Mouse (Mus musculus) adrenal gland, postnatal 10 days (tissue): ENCODE results near the gene Tmem120b. TPM values are rescaled to one million over a fixed set of nuclear protein-coding genes. Genes with fewer than 3 reads are reported as not detected.

Experiments used
- DNase-seq: peaks from one replicate; pipeline ENCODE4 v3.0.0; 2021; ENCODE audit warnings: mixed read lengths
- long read RNA-seq, 2 experiments: library from polyadenylated mRNA; stranded (forward); transcript quantifications; one replicate each; pipeline ENCODE4 v2.0.0; 2021
- total RNA-seq, 2 experiments: library from RNA; stranded (reverse); gene quantifications; 2 replicates each; pipeline ENCODE4 v1.2.3; 2021

The Tmem120b gene
- 10 to 100 TPM; 18.5 to 22.8 TPM for total RNA-seq
- long read RNA-seq, experiment 1, transcript Tmem120b-201 (12 exons, 2,164 nt), result major isoform, 24 of 34 reads
- long read RNA-seq, experiment 1, partial matches to known transcripts, result 2 of 34 reads
- long read RNA-seq, experiment 1, other reads (novel, unspliced or antisense), result 8 of 34 reads
- long read RNA-seq, experiment 2, transcript Tmem120b-201 (12 exons, 2,164 nt), result major isoform, 14 of 24 reads
- long read RNA-seq, experiment 2, partial matches to known transcripts, result 1 of 24 reads
- long read RNA-seq, experiment 2, other reads (novel, unspliced or antisense), result 8 of 24 reads

DNA sequence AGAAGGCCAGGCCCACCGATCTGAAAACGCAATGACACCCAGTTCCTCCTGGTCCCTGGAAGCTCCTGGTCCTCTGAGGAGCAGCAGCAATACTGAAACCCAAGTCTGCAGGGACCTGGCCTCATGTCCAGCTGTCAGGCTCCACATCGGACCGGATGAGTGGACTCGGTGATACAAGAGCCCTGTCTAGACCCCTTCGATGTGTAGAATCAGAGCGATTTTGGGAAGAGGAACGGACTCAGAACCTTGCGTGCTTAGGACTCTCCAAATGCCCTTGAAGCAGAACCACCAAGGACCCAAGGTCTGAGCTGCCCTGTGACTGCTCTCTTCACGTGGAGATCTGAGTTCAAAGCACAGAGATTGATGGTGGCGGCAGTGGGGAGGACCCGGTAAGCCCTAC, at the start of gene Tmem120b:
Tmem120b (plus strand) TSS at position 301 of the 400 bp plus-strand sequence.
- DNase-seq, result no peak

DNA sequence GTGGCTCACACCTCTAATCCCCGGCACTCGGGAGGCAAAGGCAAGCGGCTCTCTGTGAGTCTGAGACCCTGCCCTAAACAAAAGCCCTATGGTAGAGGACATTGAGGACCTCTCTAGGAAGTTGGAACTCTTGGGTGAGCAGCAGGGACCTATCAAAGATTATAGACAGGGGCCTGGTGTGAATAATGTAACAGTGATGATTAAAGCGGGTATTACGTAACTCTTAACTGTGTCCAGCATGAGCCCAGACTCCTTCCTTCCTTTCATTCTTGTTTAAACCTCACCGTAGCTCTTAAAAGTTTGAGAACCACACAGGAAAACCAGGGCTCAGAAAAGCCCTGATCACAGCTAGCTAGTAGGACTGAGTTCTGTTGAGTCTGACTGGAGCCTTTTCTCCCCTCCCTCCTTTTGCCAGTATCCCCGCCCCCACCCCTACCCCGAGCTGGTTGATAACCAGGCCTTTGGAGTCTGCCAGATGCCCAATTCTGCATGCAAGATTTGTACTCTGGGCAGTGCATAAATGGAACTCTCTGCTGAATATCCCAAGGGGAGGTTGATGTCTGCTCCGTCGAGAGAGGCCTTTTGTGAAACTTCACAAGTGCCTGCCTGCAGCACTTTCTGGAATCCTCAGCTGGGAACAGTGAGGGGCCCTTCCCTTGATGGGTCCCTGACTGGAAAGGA, 48.7 kb upstream of the Tmem120b start:
- no peak for DNase-seq

DNA sequence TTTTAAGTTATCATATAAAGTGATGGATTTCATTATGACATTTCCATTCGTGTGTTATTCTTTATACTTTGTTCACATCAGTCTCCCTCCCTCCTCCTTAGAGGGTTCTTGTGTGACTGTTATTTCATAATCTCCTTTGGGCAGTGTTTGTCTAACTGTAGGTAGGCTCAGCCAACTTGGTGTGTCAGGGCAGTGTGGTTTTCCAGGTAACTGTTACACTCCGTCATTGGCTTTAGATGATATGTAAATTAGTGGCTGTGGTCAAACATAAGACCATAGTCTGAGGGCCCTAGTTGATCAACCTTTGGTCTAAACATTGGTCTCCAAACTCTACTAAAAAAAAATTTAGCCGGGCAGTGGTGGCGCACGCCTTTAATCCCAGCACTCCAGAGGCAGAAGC, 47.8 kb upstream of the Tmem120b start:
- DNase-seq, result no peak

DNA sequence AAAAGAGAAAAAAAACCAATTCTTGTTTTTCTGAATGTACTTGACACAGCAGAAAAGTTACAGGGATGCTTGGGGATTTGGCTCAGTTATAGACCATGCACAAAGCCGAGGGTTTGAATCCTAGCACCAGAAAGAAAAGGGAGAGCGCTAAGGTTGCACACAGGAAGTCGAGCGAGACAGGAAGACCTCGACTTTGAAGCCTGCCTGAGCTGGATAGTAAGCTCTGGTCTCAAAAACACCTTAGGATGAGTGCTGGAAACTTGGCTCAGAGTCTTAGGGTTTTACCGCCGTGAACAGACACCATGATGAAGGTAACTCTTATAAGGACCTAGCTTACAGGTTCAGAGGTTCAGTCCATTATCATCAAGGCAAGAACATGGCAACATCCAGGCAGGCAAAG, 46.8 kb upstream of the Tmem120b start:
- no peak for DNase-seq

DNA sequence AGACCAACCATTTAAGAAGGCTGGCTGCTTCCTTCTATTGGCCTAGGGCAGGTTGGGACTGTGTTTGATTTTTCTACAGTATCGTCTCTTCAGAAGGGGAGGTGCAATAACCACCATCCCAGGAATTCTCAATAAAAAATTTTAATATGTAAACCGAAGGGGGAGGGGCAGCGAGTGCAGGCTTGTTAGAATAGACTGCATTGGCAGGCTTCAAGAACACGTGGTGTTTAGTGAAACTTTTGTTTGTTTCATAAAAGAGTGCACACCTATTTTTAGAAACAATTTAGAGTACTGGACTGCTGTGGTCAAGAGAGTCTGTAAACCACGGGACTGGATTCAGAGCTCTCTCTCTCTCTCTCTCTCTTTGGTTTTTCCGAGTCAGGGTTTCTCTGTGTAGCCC, 45.2 kb upstream of the Tmem120b start:
- DNase-seq, result no peak

DNA sequence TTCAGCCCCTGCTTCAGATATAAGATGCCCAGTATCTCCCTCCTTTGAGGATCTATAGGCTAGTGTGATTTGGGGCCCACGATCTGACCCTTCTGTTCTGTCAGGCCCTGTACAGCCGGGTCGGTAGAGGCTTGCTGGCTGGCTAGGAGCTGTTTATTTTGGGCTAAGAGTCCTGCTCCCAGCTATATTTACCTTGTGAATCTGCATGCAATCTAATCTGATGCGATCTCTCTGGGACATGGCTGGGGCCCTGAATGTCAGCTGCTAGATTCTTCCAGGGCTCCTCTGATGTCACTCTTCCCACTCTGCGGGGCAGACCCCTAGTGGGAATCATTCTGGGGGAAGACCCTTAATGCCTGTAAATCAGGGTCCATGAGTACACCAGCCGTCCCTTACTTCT, 43.9 kb upstream of the Tmem120b start:
- DNase-seq, result no peak

DNA sequence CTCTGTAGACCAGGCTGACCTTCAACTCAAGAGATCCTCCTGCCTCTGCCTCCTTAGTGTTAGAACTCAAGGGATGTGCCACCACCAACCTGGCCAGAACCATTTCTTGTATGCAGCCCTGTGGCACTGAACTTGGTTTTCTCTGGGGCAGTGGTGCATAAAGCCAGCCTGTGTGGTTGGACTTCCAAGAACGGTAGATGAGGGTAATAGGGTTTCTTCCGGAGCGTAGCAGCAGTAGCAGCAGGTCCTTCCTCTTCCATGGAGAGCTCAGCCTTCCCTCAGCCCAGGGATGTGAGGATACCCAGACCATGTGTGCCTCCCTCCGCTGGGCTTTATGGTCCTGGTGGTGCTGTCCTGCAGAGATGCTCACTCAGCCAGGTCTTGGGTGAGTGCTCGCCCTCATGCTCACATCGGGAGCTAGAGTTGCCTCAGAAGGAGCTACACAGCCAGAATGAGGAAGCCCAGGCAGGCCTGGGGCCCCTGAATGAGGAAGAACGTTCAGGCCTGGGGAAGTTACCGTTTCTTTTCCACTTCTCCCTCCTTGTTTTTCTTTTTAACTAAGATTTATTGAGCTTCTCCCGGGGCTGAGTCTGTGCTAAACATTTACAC, 43.1 kb upstream of the Tmem120b start:
- DNase-seq, result no peak

DNA sequence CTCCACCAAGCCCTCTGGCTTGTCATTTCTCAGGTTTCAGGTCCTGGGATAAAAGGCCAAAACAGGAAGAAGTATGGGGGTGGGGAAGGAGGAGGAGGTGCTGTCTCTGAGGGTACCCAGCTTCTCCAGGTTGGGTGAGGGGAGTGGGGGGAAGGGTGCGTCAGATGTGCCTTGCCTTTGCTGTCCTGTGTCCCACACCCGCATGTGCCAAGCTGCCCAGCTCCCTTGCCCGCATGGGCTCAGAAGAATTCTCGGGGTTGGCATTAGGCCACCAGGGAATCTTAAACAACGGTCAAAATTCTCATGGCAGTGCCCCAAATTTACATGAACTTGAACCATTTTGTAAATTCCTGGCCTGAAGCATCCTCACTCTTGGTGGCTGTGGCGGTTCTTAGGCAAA, 41.8 kb upstream of the Tmem120b start:
- no peak for DNase-seq

DNA sequence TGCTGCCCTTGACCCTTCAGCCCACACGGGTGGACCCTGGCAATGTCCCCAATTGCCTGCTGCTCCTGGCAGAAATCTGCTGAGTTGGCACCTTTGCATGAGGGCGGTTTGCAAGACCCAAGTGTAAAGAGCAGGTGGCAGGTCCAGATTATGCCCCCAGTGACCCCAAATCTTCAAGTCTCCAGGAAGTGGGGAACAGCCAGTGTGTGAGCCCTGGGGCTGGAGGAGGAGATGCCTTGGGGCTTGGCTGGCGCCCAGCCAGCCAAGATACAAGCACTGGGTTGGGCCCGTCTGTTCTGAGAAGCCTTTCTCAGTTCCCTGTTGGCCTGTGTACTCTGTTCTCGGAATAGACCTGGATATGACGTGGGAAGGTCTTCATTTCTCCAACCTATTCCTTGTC, 40.8 kb upstream of the Tmem120b start:
- no peak for DNase-seq

DNA sequence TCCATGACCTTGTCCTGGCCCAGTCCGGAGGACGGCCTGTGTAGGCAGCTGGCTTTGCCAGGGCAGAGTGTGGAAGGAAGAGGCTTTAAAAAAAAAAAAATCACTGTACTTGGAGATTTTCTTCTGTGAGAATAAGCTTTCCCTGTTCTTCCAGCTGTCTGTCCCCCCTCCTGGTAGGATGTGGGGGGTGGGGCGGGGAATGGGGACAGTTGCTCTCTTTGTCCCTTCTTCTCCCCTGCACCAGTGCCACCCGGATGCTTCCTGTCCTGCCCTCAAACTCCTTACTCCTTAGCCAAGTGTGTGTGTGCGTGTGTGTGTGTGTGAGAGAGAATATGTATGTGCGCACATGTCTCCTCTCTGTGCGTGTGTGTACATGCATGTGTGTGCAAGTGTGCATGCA, 38.5 kb upstream of the Tmem120b start:
- DNase-seq, result no peak

DNA sequence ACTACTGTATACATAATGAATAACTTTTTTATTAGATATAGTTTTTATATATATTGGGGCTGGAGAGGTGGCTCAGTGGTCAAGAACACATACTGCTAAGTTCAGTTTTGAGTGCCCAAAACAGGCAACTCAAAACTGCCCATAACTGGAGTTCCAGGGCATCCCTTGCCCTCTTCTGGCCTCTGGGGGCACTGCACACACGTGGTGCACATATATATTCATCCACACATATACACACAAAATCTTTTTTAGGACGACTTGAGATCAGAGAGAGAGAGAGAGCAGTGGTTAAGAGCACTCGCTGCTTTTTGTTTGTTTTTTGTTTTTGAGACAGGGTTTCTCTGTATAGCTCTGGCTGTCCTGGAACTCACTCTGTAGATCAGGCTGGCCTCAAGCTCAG, 36.9 kb upstream of the Tmem120b start:
- DNase-seq, result no peak

DNA sequence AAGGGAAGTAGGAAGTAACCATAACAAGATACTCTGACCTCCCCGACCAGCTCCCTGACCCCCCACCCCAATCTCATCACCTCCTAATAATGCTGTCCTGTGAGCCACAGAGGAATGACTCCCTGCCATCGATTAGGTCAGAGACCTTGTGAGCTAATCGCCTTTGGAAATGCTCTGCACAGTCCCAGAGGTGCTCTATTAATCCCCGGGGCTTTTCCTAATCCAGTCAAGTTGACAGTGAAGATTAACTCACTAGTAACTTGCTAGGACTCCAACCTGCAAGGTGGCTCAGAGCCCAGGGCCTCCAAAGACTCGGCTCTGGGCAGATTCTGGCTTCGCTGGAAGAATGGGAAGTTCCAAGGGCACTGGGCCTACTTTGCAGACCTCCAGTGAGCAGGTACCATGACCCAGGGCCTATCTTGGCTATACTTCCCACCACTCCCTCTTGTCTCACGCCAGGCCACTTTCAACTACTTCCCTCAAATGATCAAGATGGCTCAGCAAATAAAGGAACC, 34.5 kb upstream of the Tmem120b start:
- no peak for DNase-seq

DNA sequence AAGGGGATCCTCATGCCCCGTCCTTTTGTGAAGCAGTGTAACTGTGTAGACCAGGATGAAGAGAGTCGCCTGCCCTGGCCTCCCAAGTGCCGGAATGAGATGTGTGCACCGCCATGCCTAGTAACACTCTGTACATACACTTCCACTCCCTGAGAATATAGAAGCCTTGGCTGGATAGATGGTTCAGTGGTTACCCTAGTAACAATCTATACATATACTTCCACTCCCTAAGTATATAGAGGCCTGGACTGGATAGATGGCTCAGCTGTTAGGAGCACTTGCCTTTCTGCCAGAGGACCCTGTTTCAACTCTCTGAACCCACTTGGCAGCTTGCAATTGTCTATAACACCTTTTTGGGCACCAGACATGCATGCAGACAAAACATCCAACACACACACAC, 33.1 kb upstream of the Tmem120b start:
- DNase-seq, result no peak

DNA sequence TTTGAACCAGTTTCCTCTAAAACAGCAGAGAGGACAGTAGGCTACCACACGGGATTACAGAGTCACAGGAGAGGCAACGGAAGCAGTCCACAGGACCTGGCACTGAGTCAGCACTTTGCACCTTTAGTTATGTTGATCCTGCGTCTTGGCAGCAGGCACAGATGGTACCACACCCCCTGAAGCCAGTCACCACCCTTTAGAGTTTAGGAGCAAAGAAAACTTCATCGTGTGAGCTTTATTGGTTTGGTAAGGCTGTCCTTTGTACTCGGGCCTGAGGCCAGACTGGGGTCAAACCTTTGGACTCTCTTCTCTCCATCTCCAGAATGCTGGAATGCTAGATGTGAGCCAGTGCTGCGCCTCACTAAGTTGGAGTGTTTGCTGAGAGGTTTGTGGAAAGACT, 32.7 kb upstream of the Tmem120b start:
- DNase-seq, result no peak

DNA sequence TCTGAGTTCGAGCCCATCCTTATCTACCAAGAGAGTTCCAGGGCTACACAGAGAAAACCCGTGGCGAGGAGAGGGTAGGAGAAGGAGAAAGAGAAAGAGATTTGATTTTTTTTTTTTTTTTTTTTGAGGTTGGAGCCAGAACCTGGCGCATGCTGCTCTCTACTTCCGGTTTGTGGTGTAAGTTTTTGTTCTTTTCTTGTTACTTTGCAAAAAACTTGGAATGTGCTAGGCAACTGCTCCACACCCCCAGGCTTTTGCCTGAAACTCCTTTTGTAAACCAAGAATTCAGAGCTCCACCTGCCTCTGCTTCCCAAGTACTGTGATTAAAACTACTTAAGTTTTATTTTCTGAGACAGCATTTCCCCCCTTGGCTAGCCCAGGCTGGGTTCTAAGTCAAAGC, 30.1 kb upstream of the Tmem120b start:
- DNase-seq, result no peak

DNA sequence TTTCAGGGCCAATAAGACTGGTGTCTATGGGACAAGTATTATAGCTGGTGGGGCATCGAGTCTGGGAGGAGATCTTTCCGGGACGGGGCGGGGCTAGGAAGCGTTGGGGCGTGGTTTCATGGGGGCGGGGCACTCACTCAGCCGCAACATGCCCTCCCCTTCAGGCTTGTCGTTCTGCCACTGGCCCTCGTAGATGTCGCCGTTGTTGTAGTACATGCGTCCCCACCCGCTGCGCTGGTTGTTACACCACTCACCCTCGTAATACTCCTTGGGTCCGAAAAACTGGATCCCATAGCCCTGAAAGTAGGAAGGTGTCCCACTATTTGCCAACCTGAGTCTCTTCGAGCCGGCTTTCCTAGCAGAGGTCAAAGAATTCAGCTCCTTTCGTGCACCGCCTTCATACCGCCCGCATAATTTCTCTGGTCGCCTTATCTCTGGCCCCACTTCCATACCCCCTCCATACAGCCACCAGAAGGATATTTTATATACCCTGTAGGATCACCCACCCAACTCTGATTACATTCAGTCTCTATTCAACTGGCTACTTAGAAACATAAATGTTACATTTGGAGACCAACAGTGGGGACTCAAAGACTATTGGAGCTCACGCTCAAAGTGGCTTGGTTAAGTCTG, 29.0 kb upstream of the Tmem120b start:
- DNase-seq, result peak; percentile 90

DNA sequence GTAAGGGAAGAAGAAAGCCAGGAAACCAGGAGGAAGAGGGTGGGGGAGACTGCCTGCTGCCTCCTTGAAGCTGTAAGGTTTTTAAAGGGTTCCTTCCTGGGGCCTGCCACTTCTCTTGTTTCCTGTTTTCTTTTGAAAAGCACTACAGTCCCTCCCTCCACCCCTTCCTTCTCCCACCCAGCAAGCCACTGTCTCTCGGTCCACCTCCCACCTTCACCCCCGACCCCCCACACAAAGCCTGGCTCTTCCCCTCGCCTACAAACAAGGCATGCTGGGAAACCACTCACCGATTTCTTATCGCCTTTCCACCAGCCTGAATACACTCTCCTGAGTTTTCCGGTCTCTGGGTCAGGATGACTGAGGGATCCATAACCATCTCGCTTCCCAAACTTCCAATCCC, 27.4 kb upstream of the Tmem120b start:
- no peak for DNase-seq

DNA sequence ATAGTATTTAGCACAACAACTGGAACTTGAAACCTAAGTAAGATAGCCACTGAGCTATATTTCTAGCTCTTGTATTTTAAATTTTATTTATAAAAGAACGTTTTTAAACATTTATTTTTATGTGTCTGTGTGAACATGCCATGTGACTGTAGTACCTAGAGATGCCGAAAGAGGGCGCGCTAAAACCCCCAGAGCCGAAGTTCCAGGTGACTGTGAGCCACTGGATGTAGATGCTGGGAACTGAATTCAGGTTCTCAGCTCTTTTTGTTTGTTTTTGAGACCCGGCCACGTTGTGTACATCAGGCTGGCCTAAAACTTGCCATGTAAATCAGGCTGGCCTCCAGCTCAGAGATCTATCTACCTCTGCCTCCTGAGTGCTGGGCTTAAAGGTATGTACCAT, 24.4 kb upstream of the Tmem120b start:
- DNase-seq, result no peak

DNA sequence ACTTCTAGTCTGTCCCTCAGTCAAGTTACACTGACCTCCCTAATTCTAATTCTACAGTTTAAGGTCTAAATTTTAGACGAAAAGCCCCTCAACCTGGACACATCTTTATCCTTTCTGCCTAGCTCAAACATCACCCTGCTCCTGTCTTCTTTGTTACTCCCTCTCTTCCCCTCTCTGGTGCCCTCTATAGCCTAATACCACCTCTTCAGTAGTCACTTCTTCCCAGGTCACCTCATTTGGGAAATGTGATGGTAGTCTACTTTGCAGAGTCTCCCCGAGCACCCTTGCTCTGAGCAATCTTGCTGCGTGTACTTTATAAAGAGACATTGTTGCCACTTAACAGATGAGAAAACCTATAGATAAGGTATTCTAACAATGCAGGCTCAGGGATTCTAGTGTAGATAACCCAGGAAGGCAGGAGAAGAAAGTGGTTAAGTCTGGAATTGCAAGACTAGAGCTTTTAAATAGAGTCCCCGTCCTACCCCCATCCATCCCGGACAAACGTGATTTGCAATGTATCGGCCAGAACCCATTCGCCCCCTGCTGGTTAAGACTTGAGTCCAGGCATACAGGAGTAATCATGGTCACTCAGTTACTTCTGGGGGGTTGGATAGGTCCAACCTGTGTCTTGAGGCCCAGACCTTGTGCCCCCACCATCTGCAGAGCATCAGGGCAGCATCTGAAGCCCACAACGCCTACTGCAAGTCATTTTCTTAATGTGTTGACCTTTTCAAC, 22.5 kb upstream of the Tmem120b start:
- peak; percentile 76 for DNase-seq

DNA sequence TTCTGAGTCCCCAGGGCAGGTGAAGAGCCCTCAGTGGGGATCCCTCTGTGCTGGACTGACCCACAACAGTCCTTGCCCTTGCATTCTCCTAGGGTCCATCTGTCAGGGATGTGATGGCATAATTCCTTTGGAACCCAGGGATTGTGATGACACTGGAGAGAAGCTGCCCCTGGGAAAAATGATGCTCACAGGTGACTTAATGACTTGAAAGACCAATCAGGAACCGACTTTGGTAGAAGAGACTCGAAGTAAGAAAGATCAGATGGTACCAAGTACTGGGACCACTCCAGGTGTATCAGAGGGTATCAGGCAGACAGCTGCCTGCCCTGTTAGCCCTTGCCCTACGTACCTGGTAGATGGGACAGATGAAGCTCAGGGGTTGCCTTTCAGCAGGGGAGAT, 21.3 kb upstream of the Tmem120b start, which contains the start of gene Morn3:
Morn3 (minus strand) TSS at position 101 of the 400 bp plus-strand sequence.
- DNase-seq, result no peak

DNA sequence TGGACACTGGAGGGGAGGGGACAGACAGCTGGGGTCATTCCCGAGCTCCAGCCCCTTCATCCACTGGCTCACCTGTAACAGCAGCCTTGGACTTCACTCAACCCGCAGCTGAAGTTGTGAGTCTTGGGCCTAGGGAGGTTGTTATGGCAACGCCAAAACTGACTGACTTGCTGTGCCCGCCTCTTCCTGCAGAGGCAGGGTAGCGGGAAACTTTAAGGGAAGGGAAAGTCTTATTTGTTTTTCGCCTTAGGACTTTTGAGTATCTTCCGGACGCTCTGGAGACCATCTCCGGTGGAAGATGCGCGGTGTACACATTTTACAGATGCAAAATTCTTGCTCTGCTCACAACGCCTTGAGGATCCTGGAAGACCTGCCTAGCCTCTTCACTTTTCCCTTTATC, 18.9 kb upstream of the Tmem120b start:
- peak; percentile 41 for DNase-seq

DNA sequence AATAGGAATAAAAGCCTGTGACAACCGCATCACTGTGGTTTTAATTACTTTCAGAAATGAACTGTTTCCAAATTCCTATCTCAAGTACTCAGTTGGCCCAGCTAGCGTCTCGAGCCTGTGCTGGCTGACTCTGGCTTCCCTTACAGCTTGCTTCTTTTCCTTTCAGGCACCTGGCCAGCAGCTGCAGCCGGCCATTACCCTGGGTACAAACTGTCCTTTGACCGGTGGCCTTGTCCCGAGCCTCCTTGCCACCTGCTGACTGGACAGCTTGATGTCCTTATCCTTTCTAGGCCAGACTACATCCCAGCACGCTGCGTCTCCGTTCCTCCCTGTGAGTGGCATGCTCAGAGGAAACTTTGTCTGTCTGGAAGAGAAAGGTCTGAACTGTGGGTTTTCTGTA, 17.3 kb upstream of the Tmem120b start:
- DNase-seq, result no peak
